Mouse (Mus musculus): ENCODE data around the gene Iqschfp. TPM values are rescaled to one million over a fixed set of nuclear protein-coding genes. Genes with fewer than 3 reads are reported as not detected.
"Not testable (repeated sequence)": the region's sequence is repeated elsewhere in the genome, so short reads cannot be mapped to it uniquely, and the experiment has no call there.

The Iqschfp gene
- total RNA-seq, 2 experiments from 2014 or later, result 0.31 to 0.59 TPM

GRCm38 (mm10) chr3:68071395-68072386 lies 179.7 kb downstream of the Iqschfp start:
- no peak for DNase-seq (ENCODE audit: low spot score in 2 of 2)

DNA sequence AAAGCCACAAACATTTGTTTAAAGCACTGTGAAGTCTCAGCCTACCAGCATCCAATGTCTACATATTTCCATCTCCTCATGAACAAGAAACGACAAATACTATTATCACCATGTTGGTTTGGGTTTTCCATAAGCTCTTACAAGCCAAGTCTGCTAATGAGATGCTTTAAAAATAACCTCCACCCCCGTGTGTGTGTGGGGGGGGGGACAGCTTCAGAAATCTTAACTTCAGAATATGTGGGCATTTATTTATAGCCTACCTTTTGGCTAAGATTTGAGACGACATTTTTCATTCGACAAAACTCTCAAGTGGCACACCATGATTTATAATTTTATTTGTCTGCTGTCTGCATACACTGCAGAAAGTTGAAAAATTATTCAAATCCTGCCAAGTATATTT lies 185.4 kb downstream of the Iqschfp start:
- no peak for DNase-seq (ENCODE audit: low spot score in 2 of 2)

DNA sequence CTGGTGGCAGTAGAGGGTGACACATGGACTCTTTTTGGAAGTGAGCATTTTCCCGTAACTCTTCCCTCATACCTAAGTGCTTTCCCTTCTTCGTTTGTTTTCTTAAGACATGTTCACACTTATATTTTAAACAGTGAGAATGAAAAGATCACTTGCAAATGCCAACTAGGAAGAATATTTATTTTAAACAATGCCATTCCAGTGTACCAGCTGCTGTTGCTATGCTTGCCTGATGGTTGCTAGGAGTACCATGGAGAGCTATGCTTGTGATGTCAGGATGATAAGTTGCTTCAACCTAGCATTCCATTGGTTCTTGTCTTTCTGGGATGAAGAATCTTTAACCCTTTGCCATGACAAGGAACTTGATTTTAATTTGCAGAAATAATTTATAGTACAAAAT lies 193.0 kb downstream of the Iqschfp start:
- DNase-seq (ENCODE audit: low spot score in 2 of 2), result no peak

DNA sequence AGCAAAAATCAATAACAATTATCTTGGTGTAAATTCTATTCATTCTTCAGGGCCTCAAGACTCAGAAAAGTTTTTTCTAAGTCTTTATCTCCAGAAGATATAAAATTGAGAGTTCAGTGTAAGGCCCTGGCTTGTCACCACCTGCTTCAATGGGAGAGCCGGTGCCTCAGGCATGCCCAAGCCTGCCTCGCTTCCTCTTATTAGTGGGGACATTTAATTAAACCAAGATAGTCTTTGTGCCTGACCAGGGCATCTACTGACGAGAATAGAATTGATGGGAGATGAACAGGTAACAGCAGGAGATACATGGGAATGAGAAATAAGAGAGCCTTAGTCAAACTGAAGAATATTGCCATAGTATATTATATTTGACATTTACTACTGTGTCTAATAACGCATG lies 200.1 kb downstream of the Iqschfp start:
- DNase-seq (ENCODE audit: low spot score in 2 of 2), result no peak

DNA sequence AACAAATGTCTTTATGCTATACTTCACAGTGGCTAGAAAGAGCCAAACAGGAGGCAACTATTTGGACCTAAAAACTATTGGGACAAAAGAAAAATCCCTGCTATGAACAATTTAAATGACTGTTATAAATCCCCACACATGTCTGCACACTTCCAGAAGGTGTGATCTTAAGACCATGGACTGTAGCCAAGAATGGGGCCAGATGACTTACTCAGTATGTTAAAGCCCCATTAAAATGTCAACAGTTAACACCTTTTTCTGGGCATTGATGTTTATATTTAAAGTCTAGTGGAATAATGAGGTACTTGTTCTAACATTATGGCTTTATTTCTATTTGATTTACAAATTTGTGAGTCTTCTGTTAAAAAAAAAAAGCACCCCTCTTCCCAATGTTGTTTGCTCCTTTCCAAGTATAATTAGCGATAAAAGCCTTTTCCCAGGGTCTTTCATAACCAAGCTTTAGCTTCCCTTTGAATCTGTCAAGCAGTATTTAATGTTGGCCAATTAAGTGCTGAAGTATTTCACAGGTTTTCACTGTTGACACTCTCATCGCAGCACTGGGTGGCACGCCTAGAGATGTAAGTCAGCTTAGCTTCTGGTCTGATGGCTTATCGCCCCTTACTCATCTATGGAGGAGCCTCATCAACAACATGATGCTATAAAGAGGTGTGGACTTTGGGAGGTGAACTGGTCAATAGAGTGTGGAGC lies 204.8 kb downstream of the Iqschfp start:
- DNase-seq (ENCODE audit: low spot score in 2 of 2), result no peak

DNA sequence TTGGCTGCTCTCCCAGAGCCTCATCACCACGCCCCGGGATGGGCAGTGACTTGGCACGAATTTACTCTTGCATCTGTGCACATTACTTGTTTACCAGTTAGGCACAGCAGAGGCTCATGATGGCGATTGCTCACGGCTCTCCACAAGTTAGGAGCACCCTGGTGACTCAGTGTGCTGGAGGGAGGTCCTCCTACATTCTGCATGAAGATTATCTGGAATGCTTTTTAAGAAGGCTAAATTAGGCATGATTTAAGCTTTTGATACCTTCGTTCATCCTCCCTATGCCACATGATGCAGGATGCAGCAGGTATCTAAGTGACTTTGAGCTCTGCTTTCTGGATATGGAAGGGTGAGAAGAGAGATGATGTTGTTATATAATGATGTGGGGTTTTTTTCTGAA lies 207.5 kb downstream of the Iqschfp start:
- not testable (repeated sequence) for DNase-seq (ENCODE audit: low spot score in 2 of 2)

- no peak for DNase-seq (ENCODE audit: low spot score in 2 of 2)
Measured at GRCm38 (mm10) chr3:68101343-68101742, 209.3 kb downstream of the Iqschfp start.

GRCm38 (mm10) chr3:68105081-68105685 lies 213.2 kb downstream of the Iqschfp start:
- no peak for DNase-seq (ENCODE audit: low spot score in 2 of 2)

GRCm38 (mm10) chr3:68121338-68121737 lies 229.3 kb downstream of the Iqschfp start:
- no peak for DNase-seq (ENCODE audit: low spot score in 2 of 2)

DNA sequence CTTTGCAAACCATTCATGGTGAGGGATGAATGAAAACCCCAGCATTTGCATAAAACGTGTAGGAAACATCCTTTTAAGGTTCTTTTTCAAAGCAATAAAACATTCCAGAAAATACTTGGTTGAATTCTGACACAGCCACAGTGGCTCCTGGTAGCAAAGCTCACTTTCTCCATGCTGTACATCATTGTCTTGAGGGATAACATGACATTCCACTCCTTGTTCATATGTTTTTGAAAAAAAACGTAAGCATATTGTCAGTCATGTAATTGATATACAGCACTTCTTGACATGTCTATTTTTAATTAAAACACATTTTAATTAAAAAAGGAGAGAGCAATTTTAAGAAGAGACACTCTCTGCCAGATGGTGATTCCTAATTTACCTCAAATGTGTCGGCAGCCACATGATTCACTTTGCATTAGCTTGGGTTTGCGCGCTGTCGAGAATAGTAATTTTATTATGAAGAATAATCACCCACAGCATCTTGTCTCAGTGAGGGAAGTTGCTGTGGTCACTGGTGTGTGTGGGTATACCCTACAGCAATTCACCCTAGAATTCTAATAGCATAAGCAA lies 234.3 kb downstream of the Iqschfp start:
- DNase-seq (ENCODE audit: low spot score in 2 of 2), result no peak

GRCm38 (mm10) chr3:68130386-68130785 lies 238.4 kb downstream of the Iqschfp start:
- no peak for DNase-seq (ENCODE audit: low spot score in 2 of 2)

GRCm38 (mm10) chr3:68138833-68139627 lies 247.0 kb downstream of the Iqschfp start:
- DNase-seq (ENCODE audit: low spot score in 2 of 2), result no peak

- DNase-seq (ENCODE audit: low spot score in 2 of 2), result no peak
Measured at GRCm38 (mm10) chr3:68150688-68151087, 258.7 kb downstream of the Iqschfp start.

DNA sequence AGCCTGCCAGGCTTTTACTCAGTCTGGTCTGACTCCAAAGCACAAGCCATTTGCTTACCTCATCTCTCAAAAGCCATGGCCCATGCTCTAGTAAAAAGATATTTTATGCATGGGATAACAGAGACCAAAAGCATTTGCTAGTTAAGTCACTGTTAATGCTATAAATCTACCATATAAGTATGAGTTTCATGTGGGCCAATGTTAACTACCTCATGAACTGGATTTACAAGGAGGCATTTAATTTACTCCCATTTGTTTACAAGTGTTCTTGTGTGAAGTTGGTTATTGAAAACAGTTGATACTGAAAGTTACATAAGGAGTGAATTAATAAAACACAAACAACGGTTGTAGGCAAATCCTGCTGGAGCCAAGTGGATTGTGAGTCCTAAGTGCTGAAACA lies 268.1 kb downstream of the Iqschfp start:
- no peak for DNase-seq (ENCODE audit: low spot score in 2 of 2)

DNA sequence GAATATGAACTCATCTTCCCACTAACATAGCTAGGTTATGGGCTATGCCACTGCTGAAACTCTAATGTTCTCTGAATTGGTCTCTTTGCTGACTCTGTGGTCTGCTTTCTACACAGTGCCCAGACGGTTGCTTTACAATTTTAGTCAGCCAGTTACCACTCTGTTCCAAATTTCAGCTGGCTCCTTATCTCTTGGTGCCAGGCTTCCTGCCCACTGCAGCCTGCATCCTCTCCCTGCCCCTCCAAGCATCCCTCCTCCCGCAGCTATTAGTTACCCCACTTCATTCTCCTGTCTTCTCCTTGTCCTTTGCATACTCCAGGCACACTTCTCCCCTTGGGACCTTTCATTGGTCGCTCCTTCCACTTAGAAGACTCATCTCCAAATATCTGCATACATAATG lies 268.7 kb downstream of the Iqschfp start:
- no peak for DNase-seq (ENCODE audit: low spot score in 2 of 2)

DNA sequence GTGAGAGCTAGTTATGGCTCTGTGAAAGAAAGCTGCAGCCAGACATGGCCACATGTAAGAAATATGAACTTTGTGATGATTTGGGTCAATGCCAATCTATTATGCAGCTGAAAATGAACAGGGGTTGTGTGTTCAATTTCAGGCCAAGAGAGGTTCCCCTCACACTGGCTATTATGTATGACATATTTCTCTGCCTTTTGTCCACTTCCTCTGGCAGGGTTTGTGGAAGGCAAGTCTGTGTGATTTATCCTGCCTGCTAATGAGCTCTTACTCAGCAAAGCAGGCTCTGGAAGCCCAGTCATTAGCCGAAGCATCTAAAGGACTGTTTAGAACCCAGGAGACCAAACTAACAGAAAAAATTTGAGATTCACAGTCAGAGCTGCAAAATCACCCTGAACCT lies 286.2 kb downstream of the Iqschfp start:
- no peak for DNase-seq (ENCODE audit: low spot score in 2 of 2)

DNA sequence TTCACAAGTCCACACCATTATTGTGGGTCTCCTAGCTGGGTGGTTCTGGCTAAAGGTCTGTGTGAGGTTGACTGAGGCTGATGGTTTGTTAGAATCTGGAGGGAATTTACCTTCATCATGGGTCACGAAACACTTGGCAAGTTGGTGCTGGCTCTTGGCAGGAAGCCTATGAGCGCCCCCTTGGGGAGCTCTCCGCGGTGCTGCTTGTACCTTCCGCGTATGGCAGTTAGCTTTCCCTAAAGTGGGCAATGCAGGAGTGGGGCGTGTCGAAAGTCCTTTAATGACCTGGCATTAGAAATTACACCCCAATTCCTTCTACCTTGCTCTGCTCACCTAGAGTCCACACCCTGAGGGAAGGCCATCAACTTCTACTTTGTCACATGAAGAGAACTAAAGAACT lies 295.4 kb downstream of the Iqschfp start:
- DNase-seq (ENCODE audit: low spot score in 2 of 2), result no peak

GRCm38 (mm10) chr3:68189100-68189499 lies 297.1 kb downstream of the Iqschfp start:
- DNase-seq (ENCODE audit: low spot score in 2 of 2), result no peak

GRCm38 (mm10) chr3:68196933-68197332 lies 304.9 kb downstream of the Iqschfp start:
- no peak for DNase-seq (ENCODE audit: low spot score in 2 of 2)

GRCm38 (mm10) chr3:68201214-68201613 lies 309.2 kb downstream of the Iqschfp start:
- no peak for DNase-seq (ENCODE audit: low spot score in 2 of 2)
